Mouse (Mus musculus) cerebral cortex, adult 2 months (tissue): ENCODE measurements around the gene Rbm47.

Source experiments
- WGBS: fragments of 180-500 bp; shearing (Covaris S2); methylation state at CpG from one replicate; pipeline ENCODE4 v1.1.7; 2018; 5-methylcytosine and 5-hydroxymethylcytosine counted together

Rbm47 gene

GRCm38 (mm10) chr5:66165748-66166147, 7.2 kb downstream of the Rbm47 start:
- 69% methylated on average over 8 of the region's 8 CpGs for WGBS

- WGBS, result 81% methylated on average over 9 of the region's 9 CpGs
Observed at GRCm38 (mm10) chr5:66156431-66156962, 16.4 kb downstream of the Rbm47 start.

GRCm38 (mm10) chr5:66154616-66155015, 18.3 kb downstream of the Rbm47 start:
- WGBS, result 90% methylated on average over 6 of the region's 6 CpGs

GRCm38 (mm10) chr5:66153486-66153885, 19.4 kb downstream of the Rbm47 start:
- 65% methylated on average over 5 of the region's 5 CpGs for WGBS

GRCm38 (mm10) chr5:66151301-66152188, 21.4 kb downstream of the Rbm47 start:
- WGBS, result 21% methylated on average over 37 of the region's 37 CpGs

- 1% methylated on average over 43 of the region's 43 CpGs for WGBS
Observed at GRCm38 (mm10) chr5:66150706-66151300, 22.1 kb downstream of the Rbm47 start.

GRCm38 (mm10) chr5:66150106-66150705, 22.7 kb downstream of the Rbm47 start:
- 9% methylated on average over 18 of the region's 18 CpGs for WGBS

GRCm38 (mm10) chr5:66149571-66149970, 23.3 kb downstream of the Rbm47 start:
- whole genome bisulfite sequencing, result 47% methylated on average over 3 of the region's 3 CpGs

- 86% methylated on average over 2 of the region's 2 CpGs for WGBS
Observed at GRCm38 (mm10) chr5:66149111-66149510, 23.8 kb downstream of the Rbm47 start.

- 97% methylated on average over 3 of the region's 3 CpGs for WGBS
Observed at GRCm38 (mm10) chr5:66147313-66147712, 25.6 kb downstream of the Rbm47 start.

GRCm38 (mm10) chr5:66145583-66145982, 27.3 kb downstream of the Rbm47 start:
- 90% methylated on average over 5 of the region's 5 CpGs for WGBS

GRCm38 (mm10) chr5:66143093-66144032, 29.6 kb downstream of the Rbm47 start:
- 71% methylated on average over 14 of the region's 14 CpGs for WGBS

- WGBS, result 96% methylated on average over 4 of the region's 4 CpGs
Observed at GRCm38 (mm10) chr5:66141474-66141873, 31.4 kb downstream of the Rbm47 start.

GRCm38 (mm10) chr5:66139634-66140295, 33.2 kb downstream of the Rbm47 start:
- WGBS, result 64% methylated on average over 6 of the region's 6 CpGs

GRCm38 (mm10) chr5:66139171-66139570, 33.7 kb downstream of the Rbm47 start:
- 53% methylated on average over 6 of the region's 6 CpGs for WGBS

- WGBS, result 40% methylated on average over 10 of the region's 10 CpGs
Observed at GRCm38 (mm10) chr5:66138597-66138996, 34.3 kb downstream of the Rbm47 start.

GRCm38 (mm10) chr5:66137250-66137649, 35.7 kb downstream of the Rbm47 start:
- WGBS, result 39% methylated on average over 4 of the region's 4 CpGs

GRCm38 (mm10) chr5:66135853-66136210, 37.1 kb downstream of the Rbm47 start:
- WGBS, result 83% methylated on average over 3 of the region's 3 CpGs

GRCm38 (mm10) chr5:66135161-66135852, 37.6 kb downstream of the Rbm47 start:
- 72% methylated on average over 11 of the region's 11 CpGs for WGBS

GRCm38 (mm10) chr5:66134578-66134977, 38.3 kb downstream of the Rbm47 start:
- 93% methylated on average over 7 of the region's 7 CpGs for WGBS
